Mouse (Mus musculus) ES-Bruce4 (cell line): ENCODE data around the gene Mef2c. TPM values are rescaled to one million over a fixed set of nuclear protein-coding genes. Genes with fewer than 3 reads are reported as not detected.

Source experiments
- H3K27ac ChIP-seq: 2 replicates; pipeline ENCODE4 v1.5.1; 2012; ENCODE audit warnings: low read length, inconsistent platforms; ENCODE audit not compliant: insufficient read depth
- H3K27me3 ChIP-seq: 2 replicates; pipeline ENCODE4 v1.6.1; 2012; ENCODE audit warnings: mild to moderate bottlenecking, low read length, inconsistent platforms; ENCODE audit not compliant: control insufficient read depth, poor library complexity, insufficient read depth, severe bottlenecking
- H3K36me3 ChIP-seq: 2 replicates; pipeline ENCODE4 v1.6.1; 2012; ENCODE audit warnings: inconsistent platforms, mild to moderate bottlenecking, low read length, moderate library complexity; ENCODE audit not compliant: control insufficient read depth, poor library complexity, insufficient read depth, severe bottlenecking
- H3K4me1 ChIP-seq: one replicate; pipeline ENCODE4 v1.8.1; 2011; ENCODE audit warnings: low read length; ENCODE audit not compliant: control insufficient read depth, insufficient read depth
- H3K4me3 ChIP-seq: 2 replicates; pipeline ENCODE4 v1.5.1; 2011; ENCODE audit warnings: low read depth, mild to moderate bottlenecking, low read length
- H3K9ac ChIP-seq: 2 replicates; pipeline ENCODE4 v1.6.1; 2012; ENCODE audit warnings: low read depth, mild to moderate bottlenecking, inconsistent platforms; ENCODE audit not compliant: poor library complexity, severe bottlenecking
- H3K9me3 ChIP-seq: replicated peaks from 2 replicates; pipeline ENCODE4 v1.6.1; 2012; ENCODE audit warnings: mild to moderate bottlenecking, low read length, inconsistent platforms; ENCODE audit not compliant: control insufficient read depth, poor library complexity, insufficient read depth, severe bottlenecking
- CTCF ChIP-seq: IDR thresholded peaks from one replicate; pipeline ENCODE4 v1.8.1; 2011; ENCODE audit warnings: low read depth, low read length
- EP300 ChIP-seq: IDR thresholded peaks from 2 replicates; pipeline ENCODE4 v1.6.1; 2011; ENCODE audit warnings: low read depth, low read length; ENCODE audit not compliant: insufficient read depth
- POLR2A ChIP-seq: IDR thresholded peaks from one replicate; pipeline ENCODE4 v1.8.1; 2011; ENCODE audit warnings: low read length; ENCODE audit not compliant: insufficient read depth
- polyA plus RNA-seq: library from polyadenylated mRNA; stranded (reverse); fragments of >200 nt; gene quantifications from 2 replicates; pipeline ENCODE4 v1.2.4, GENCODE M21; 2011; ENCODE audit warnings: low read depth; ENCODE audit not compliant: missing spikeins, insufficient read depth, insufficient read length

Gene Mef2c
- polyA plus RNA-seq, 1 experiment, result not detected

GRCm38 (mm10) chr13:83525716-83526005 lies 21.8 kb downstream of the Mef2c start:
- no peak overlapping the region for H3K9ac ChIP-seq
- TF ChIP-seq POLR2A (no peak), CTCF (no peak), EP300 (no peak)
- no peak overlapping the region for H3K4me3 ChIP-seq
- H3K4me1 ChIP-seq, result no peaks in the 10 kb centered on the region
- no peaks in the 10 kb centered on the region for H3K9me3 ChIP-seq
- H3K27ac ChIP-seq, result no peak overlapping the region
- H3K27me3 ChIP-seq, result peaks cover 2% of the 10 kb centered on the region
- no peaks in the 10 kb centered on the region for H3K36me3 ChIP-seq

- Histone ChIP-seq H3K27ac (no peak overlapping the region), H3K9ac (no peak overlapping the region), H3K4me3 (no peak overlapping the region), H3K4me1 (no peaks in the 10 kb centered on the region), H3K36me3 (no peaks in the 10 kb centered on the region), H3K9me3 (no peaks in the 10 kb centered on the region), H3K27me3 (peaks cover 2% of the 10 kb centered on the region)
- no peak for TF ChIP-seq POLR2A
- TF ChIP-seq EP300, result no peak
- TF ChIP-seq CTCF, result no peak
Measured at GRCm38 (mm10) chr13:83526066-83526465, 22.2 kb downstream of the Mef2c start.

GRCm38 (mm10) chr13:83527921-83528320 lies 24.1 kb downstream of the Mef2c start:
- Histone ChIP-seq H3K4me1 (no peaks in the 10 kb centered on the region), H3K9me3 (no peaks in the 10 kb centered on the region), H3K27me3 (peaks cover 2% of the 10 kb centered on the region), H3K36me3 (no peaks in the 10 kb centered on the region), H3K4me3 (no peak overlapping the region), H3K27ac (no peak overlapping the region), H3K9ac (no peak overlapping the region)
- TF ChIP-seq CTCF (no peak), EP300 (no peak), POLR2A (no peak)

- H3K27me3 ChIP-seq, result no peaks in the 10 kb centered on the region; the same call in none of the 2 replicates
- no peak overlapping the region for H3K9ac ChIP-seq
- H3K27ac ChIP-seq, result no peak overlapping the region
- H3K4me1 ChIP-seq, result no peaks in the 10 kb centered on the region
- no peaks in the 10 kb centered on the region for H3K9me3 ChIP-seq
- no peaks in the 10 kb centered on the region for H3K36me3 ChIP-seq
- TF ChIP-seq POLR2A (no peak), CTCF (no peak), EP300 (no peak)
- H3K4me3 ChIP-seq, result no peak overlapping the region
Measured at GRCm38 (mm10) chr13:83529729-83530314, 26.0 kb downstream of the Mef2c start.

GRCm38 (mm10) chr13:83530889-83531288 lies 27.1 kb downstream of the Mef2c start:
- no peak overlapping the region for H3K9ac ChIP-seq
- no peak overlapping the region for H3K27ac ChIP-seq
- no peaks in the 10 kb centered on the region for H3K9me3 ChIP-seq
- no peaks in the 10 kb centered on the region for H3K27me3 ChIP-seq
- H3K4me1 ChIP-seq, result no peaks in the 10 kb centered on the region
- no peaks in the 10 kb centered on the region for H3K36me3 ChIP-seq
- TF ChIP-seq POLR2A (no peak), CTCF (no peak), EP300 (no peak)
- H3K4me3 ChIP-seq, result no peak overlapping the region

- no peaks in the 10 kb centered on the region for H3K4me1 ChIP-seq
- H3K27ac ChIP-seq, result no peak overlapping the region
- H3K9ac ChIP-seq, result no peak overlapping the region
- H3K27me3 ChIP-seq, result no peaks in the 10 kb centered on the region
- H3K4me3 ChIP-seq, result no peak overlapping the region
- H3K36me3 ChIP-seq, result no peaks in the 10 kb centered on the region
- TF ChIP-seq POLR2A (no peak), CTCF (no peak), EP300 (no peak)
- H3K9me3 ChIP-seq, result no peaks in the 10 kb centered on the region
Measured at GRCm38 (mm10) chr13:83531968-83532591, 28.2 kb downstream of the Mef2c start.
